Mouse (Mus musculus) G1E (cell line): Measurements from ENCODE around the gene Fthl17f. TPM values are rescaled to one million over a fixed set of nuclear protein-coding genes. Genes with fewer than 3 reads are reported as not detected.

ENCODE experiments used
- ATAC-seq: 2 replicates; pipeline ENCODE4 v1.8.0; 2016; ENCODE audit warnings: mild to moderate bottlenecking; ENCODE audit not compliant: insufficient number of reproducible peaks, poor library complexity, low FRiP score, severe bottlenecking; ENCODE audit errors: extremely low read depth
- DNase-seq: peaks from one replicate; pipeline ENCODE4 v3.0.0; 2012; ENCODE audit warnings: low spot score
- H3K27me3 ChIP-seq: 2 replicates; pipeline ENCODE4 v1.6.1; 2012; ENCODE audit warnings: mild to moderate bottlenecking, low read length, inconsistent platforms; ENCODE audit not compliant: insufficient read depth
- H3K36me3 ChIP-seq: replicated peaks from 2 replicates; pipeline ENCODE3; 2012; ENCODE audit warnings: mild to moderate bottlenecking, inconsistent platforms
- H3K4me1 ChIP-seq: 2 replicates; pipeline ENCODE4 v1.6.1; 2012; ENCODE audit warnings: low read depth, low read length, inconsistent platforms, mixed read lengths; ENCODE audit not compliant: insufficient read depth
- H3K4me3 ChIP-seq: 2 replicates; pipeline ENCODE4 v1.5.1; 2012; ENCODE audit warnings: low read depth, mild to moderate bottlenecking, inconsistent platforms, low read length, moderate library complexity, mixed read lengths
- H3K9me3 ChIP-seq: replicated peaks from 2 replicates; pipeline ENCODE4 v1.6.1; 2012; ENCODE audit warnings: inconsistent platforms
- CTCF ChIP-seq: IDR thresholded peaks from 2 replicates; pipeline ENCODE4 v1.5.1; 2012; ENCODE audit warnings: low read depth, low read length, inconsistent platforms, mixed read lengths
- GATA1 ChIP-seq: IDR thresholded peaks from 2 replicates; pipeline ENCODE4 v1.6.1; 2012; ENCODE audit warnings: borderline replicate concordance, low read length, inconsistent platforms, mixed read lengths
- GATA2 ChIP-seq: IDR thresholded peaks from 2 replicates; pipeline ENCODE4 v1.6.1; 2012; ENCODE audit warnings: low read depth, low read length, inconsistent platforms, borderline replicate concordance
- POLR2AphosphoS5 ChIP-seq: IDR thresholded peaks from 2 replicates; pipeline ENCODE4 v1.6.1; 2012; ENCODE audit warnings: low read depth, low read length, inconsistent platforms; ENCODE audit not compliant: insufficient replicate concordance
- TAL1 ChIP-seq: conservative IDR thresholded peaks from 2 replicates; pipeline ENCODE4 v1.6.1; 2012; ENCODE audit warnings: low read depth, low read length, inconsistent platforms, mixed read lengths
- polyA plus RNA-seq: library from polyadenylated mRNA; stranded (reverse); fragments of >175 nt; gene quantifications from 2 replicates; pipeline ENCODE4 v1.2.3, GENCODE M21; 2012
- total RNA-seq, 2 experiments: library from RNA; stranded (forward) in 1 of 2; stranded (reverse) in 1 of 2; fragments of 200-1000 nt in 1 of 2; fragments of >200 nt in 1 of 2; fragmentation: Nextera tagmentation in 1 of 2; gene quantifications; 2 replicates each; pipeline ENCODE4 v1.2.3; 2014 to 2017

The Fthl17f gene
- total and polyA plus RNA-seq, 3 experiments: 0.22 TPM; not detected in 2

DNA sequence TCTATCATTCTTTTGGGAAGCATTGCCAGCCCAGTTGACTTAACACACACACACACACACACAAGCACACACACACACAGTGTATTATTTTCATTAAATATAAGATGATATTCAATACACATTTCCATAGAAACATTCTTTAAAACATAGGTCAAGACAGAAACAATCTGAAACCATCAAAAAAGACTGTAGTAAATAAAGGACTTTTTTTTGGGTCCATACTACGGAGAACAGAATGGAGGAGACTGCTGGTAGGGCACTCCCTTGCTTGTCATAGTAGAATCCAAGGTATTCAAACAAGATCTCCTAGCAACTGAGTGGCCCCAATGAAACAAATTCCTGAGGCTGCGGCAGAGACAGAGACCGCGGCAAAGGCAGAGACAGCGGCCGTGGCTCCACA lies 41.4 kb downstream of the Fthl17f start, which contains the start of gene 4930402K13Rik:
TSS of gene 4930402K13Rik (plus strand) at position 301 of the 400 bp plus-strand sequence.
- H3K36me3 ChIP-seq: no peaks in the 10 kb centered on the region
- no peak within 1 kb of the TSS for H3K4me3 ChIP-seq
- H3K27me3 ChIP-seq: no peaks in the 10 kb centered on the region
- ATAC-seq (no peak), DNase-seq (no peak)
- no peaks in the 10 kb centered on the region for H3K4me1 ChIP-seq
- TF ChIP-seq GATA1 (no peak), CTCF (no peak), GATA2 (no peak), TAL1 (no peak), POLR2AphosphoS5 (no peak)
- no peaks in the 10 kb centered on the region for H3K9me3 ChIP-seq

DNA sequence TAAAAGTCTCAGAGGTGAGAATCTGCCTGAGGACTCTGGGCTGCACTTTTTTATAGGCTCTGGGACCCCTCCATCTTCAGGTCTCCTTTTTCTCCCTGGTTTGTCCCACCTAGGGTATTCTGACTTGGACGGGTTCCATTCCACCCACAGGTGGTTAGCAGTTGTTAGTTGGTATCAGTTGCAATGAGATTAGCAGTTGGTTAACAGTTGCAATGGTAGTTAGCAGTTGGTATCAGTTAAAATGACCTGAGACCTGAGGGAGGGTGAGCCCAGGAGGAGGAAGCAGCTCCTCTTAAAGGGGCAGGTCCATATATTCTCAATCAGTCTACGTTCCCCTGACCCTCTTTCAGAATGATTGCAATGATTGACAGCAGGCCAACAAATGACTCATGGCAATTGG lies 47.6 kb downstream of the Fthl17f start:
- no peak for TF ChIP-seq GATA2
- no peak for TF ChIP-seq GATA1
- TF ChIP-seq CTCF: no peak
- TF ChIP-seq TAL1: no peak
- no peak for TF ChIP-seq POLR2AphosphoS5
- Histone ChIP-seq H3K36me3 (no peaks in the 10 kb centered on the region), H3K4me1 (no peaks in the 10 kb centered on the region), H3K27me3 (no peaks in the 10 kb centered on the region), H3K9me3 (no peaks in the 10 kb centered on the region), H3K4me3 (no peak overlapping the region)
- ATAC-seq (no peak), DNase-seq (no peak)

Other genes starting within 250 kb of the Fthl17f start
- gene Gm6592, start 219.0 kb upstream of the Fthl17f start, total RNA-seq (2014; fragmentation: Nextera tagmentation): not detected in 2 replicates
- gene Gm6592, start 219.0 kb upstream of the Fthl17f start, total RNA-seq (2017): not detected in 2 replicates
- gene Gm6592, start 219.0 kb upstream of the Fthl17f start, polyA plus RNA-seq: not detected in 2 replicates
- gene Gm5751, start 188.8 kb upstream of the Fthl17f start, total RNA-seq (2014; fragmentation: Nextera tagmentation): 95.6 and 101 TPM in 2 replicates
- 39.6 and 40.8 TPM in 2 replicates for gene Gm5751, start 188.8 kb upstream of the Fthl17f start, total RNA-seq (2017)
- 0.19 and 1.2 TPM in 2 replicates for gene Gm5751, start 188.8 kb upstream of the Fthl17f start, polyA plus RNA-seq
- 0.39 and 1.2 TPM in 2 replicates for gene B630019K06Rik, start 170.6 kb upstream of the Fthl17f start, total RNA-seq (2014; fragmentation: Nextera tagmentation)
- 0.11 and 0.12 TPM in 2 replicates for gene B630019K06Rik, start 170.6 kb upstream of the Fthl17f start, total RNA-seq (2017)
- gene B630019K06Rik, start 170.6 kb upstream of the Fthl17f start, polyA plus RNA-seq: 0.15 TPM in 2 replicates
- not detected in 2 replicates for gene Fthl17b, start 100.0 kb upstream of the Fthl17f start, total RNA-seq (2014; fragmentation: Nextera tagmentation)
- gene Fthl17b, start 100.0 kb upstream of the Fthl17f start, total RNA-seq (2017): not detected in 2 replicates
- gene Fthl17b, start 100.0 kb upstream of the Fthl17f start, polyA plus RNA-seq: not detected in 2 replicates
- not detected in 2 replicates for gene Fthl17c, start 86.5 kb upstream of the Fthl17f start, total RNA-seq (2014; fragmentation: Nextera tagmentation)
- gene Fthl17c, start 86.5 kb upstream of the Fthl17f start, total RNA-seq (2017): not detected in 2 replicates
- gene Fthl17c, start 86.5 kb upstream of the Fthl17f start, polyA plus RNA-seq: not detected in 2 replicates
- gene Fthl17d, start 76.3 kb upstream of the Fthl17f start, total RNA-seq (2014; fragmentation: Nextera tagmentation): not detected in 2 replicates
- gene Fthl17d, start 76.3 kb upstream of the Fthl17f start, total RNA-seq (2017): not detected in 2 replicates
- not detected in 2 replicates for gene Fthl17d, start 76.3 kb upstream of the Fthl17f start, polyA plus RNA-seq
- gene Fthl17e, start 29.5 kb upstream of the Fthl17f start, total RNA-seq (2014; fragmentation: Nextera tagmentation): not detected in 2 replicates
- gene Fthl17e, start 29.5 kb upstream of the Fthl17f start, total RNA-seq (2017): not detected in 2 replicates
- gene Fthl17e, start 29.5 kb upstream of the Fthl17f start, polyA plus RNA-seq: not detected in 2 replicates
- not detected in 2 replicates for gene 4930402K13Rik, start 41.5 kb downstream of the Fthl17f start, total RNA-seq (2014; fragmentation: Nextera tagmentation)
- gene 4930402K13Rik, start 41.5 kb downstream of the Fthl17f start, total RNA-seq (2017): 0.05 TPM in 1 of 2 replicates, not detected in the other
- not detected in 2 replicates for gene 4930402K13Rik, start 41.5 kb downstream of the Fthl17f start, polyA plus RNA-seq
- not detected in 2 replicates for gene Lancl3, start 136.9 kb downstream of the Fthl17f start, total RNA-seq (2014; fragmentation: Nextera tagmentation)
- gene Lancl3, start 136.9 kb downstream of the Fthl17f start, total RNA-seq (2017): 0.06 and 0.22 TPM in 2 replicates
- not detected in 2 replicates for gene Lancl3, start 136.9 kb downstream of the Fthl17f start, polyA plus RNA-seq
- not detected in 2 replicates for gene Gm14862, start 193.9 kb downstream of the Fthl17f start, total RNA-seq (2014; fragmentation: Nextera tagmentation)
- not detected in 2 replicates for gene Gm14862, start 193.9 kb downstream of the Fthl17f start, total RNA-seq (2017)
- not detected in 2 replicates for gene Gm14862, start 193.9 kb downstream of the Fthl17f start, polyA plus RNA-seq
- 285 and 318 TPM in 2 replicates for gene Xk, start 209.7 kb downstream of the Fthl17f start, total RNA-seq (2014; fragmentation: Nextera tagmentation)
- 37.5 and 41.4 TPM in 2 replicates for gene Xk, start 209.7 kb downstream of the Fthl17f start, total RNA-seq (2017)
- gene Xk, start 209.7 kb downstream of the Fthl17f start, polyA plus RNA-seq: 24.2 and 26.6 TPM in 2 replicates
- 2.0 and 8.1 TPM in 2 replicates for gene H2al1m, start 220.7 kb downstream of the Fthl17f start, total RNA-seq (2014; fragmentation: Nextera tagmentation)
- gene H2al1m, start 220.7 kb downstream of the Fthl17f start, total RNA-seq (2017): not detected in 2 replicates
- gene H2al1m, start 220.7 kb downstream of the Fthl17f start, polyA plus RNA-seq: not detected in 2 replicates